Mouse (Mus musculus) limb, embryonic 14.5 days (tissue): ENCODE measurements around the gene Tcl1b5. TPM values are rescaled to one million over a fixed set of nuclear protein-coding genes. Genes with fewer than 3 reads are reported as not detected.
"Not testable (repeated sequence)": the region's sequence is repeated elsewhere in the genome, so short reads cannot be mapped to it uniquely, and the experiment has no call there.

ENCODE experiments used
- ATAC-seq: fragments of 200-750 bp; cut with Nextera tagmentation; 2 replicates; pipeline ENCODE4 v1.8.0; 2017; ENCODE audit warnings: low read depth, moderate number of reproducible peaks, moderate TSS enrichment; ENCODE audit not compliant: low FRiP score
- DNase-seq: peaks from one replicate; pipeline ENCODE4 v3.0.0-alpha.2; 2015; ENCODE audit warnings: low spot score
- H3K27ac ChIP-seq: fragments of 300-500 bp; sonication (generic); replicated peaks from 2 replicates; pipeline ENCODE4 v1.5.1; 2014; ENCODE audit warnings: low read depth, mild to moderate bottlenecking, low read length, moderate library complexity, mixed read lengths
- H3K27me3 ChIP-seq: fragments of 300-500 bp; sonication (generic); 2 replicates; pipeline ENCODE4 v1.6.1; 2014; ENCODE audit warnings: low read length, mixed read lengths; ENCODE audit not compliant: control insufficient read depth, insufficient read depth
- H3K36me3 ChIP-seq: fragments of 300-500 bp; sonication (generic); 2 replicates; pipeline ENCODE4 v1.6.1; 2014; ENCODE audit warnings: mild to moderate bottlenecking, low read length, moderate library complexity, mixed read lengths; ENCODE audit not compliant: control insufficient read depth, insufficient read depth
- H3K4me1 ChIP-seq: fragments of 300-500 bp; sonication (generic); 2 replicates; pipeline ENCODE4 v1.6.1; 2014; ENCODE audit warnings: antibody characterized with exemption, low read length, mixed read lengths; ENCODE audit not compliant: control insufficient read depth, insufficient read depth
- H3K4me2 ChIP-seq: fragments of 300-500 bp; sonication (generic); replicated peaks from 2 replicates; pipeline ENCODE4 v1.6.1; 2014; ENCODE audit warnings: low read depth, mild to moderate bottlenecking, low read length, moderate library complexity; ENCODE audit not compliant: severe bottlenecking
- H3K4me3 ChIP-seq: fragments of 300-500 bp; sonication (generic); replicated peaks from 2 replicates; pipeline ENCODE4 v1.5.1; 2014; ENCODE audit warnings: low read length
- H3K9ac ChIP-seq: fragments of 300-500 bp; sonication (generic); 2 replicates; pipeline ENCODE4 v1.6.1; 2014; ENCODE audit warnings: mild to moderate bottlenecking, low read depth, low read length, moderate library complexity; ENCODE audit not compliant: severe bottlenecking
- H3K9me3 ChIP-seq: fragments of 300-500 bp; sonication (generic); 2 replicates; pipeline ENCODE4 v1.6.1; 2016; ENCODE audit warnings: low read length; ENCODE audit not compliant: control insufficient read depth
- POLR2A ChIP-seq: fragments of 200-500 bp; IDR thresholded peaks from 2 replicates; pipeline ENCODE4 v1.8.0; 2012; ENCODE audit warnings: inconsistent platforms, mild to moderate bottlenecking, moderate library complexity, borderline replicate concordance; ENCODE audit not compliant: insufficient read depth, insufficient read length; ENCODE audit errors: extremely low read depth
- WGBS: fragments of 180-500 bp; shearing (Covaris S2); extraction: QIAGEN DNeasy Blood & Tissue Kit; methylation state at CpG from one replicate; pipeline ENCODE4 v1.1.7; 2014; 5-methylcytosine and 5-hydroxymethylcytosine counted together
- polyA plus RNA-seq, 2 experiments: library from polyadenylated mRNA; depleted of rRNA in 1 of 2; stranded (reverse) in 1 of 2; unstranded in 1 of 2; fragments of >200 nt; fragmentation: Nextera tagmentation in 1 of 2; extraction: Ambion mirVana in 1 of 2; gene quantifications; 2 replicates each; pipeline versions ENCODE4 v1.2.1 to v1.2.3; 2012 to 2014

Gene Tcl1b5
- polyA plus RNA-seq (2012; rRNA removed) (not detected in 2 replicates), polyA plus RNA-seq (2014; fragmentation: Nextera tagmentation; extraction: Ambion mirVana) (not detected in 2 replicates)

DNA sequence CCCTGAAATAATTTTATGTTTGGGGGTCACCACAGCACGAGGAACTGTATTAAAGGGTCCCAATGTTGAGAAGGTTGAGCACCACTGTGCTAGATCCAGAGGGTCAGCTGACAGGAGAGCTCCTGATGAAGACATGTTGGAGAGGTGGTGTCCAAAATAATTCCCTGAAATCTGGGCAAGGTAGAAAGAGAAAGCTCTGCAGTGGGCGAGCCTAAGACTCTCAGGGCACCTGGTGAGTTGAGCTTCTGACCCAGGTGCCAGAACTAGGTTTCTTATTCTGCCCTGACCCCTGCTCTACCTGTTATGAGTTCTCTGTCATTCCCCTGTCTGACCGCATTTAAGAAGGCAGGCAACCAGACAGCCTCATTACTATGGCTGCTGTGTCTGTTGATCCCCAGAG lies at the start of gene Tcl1b5:
Tcl1b5 (plus strand) TSS at position 301 of the 400 bp plus-strand sequence.
- not testable (repeated sequence) for H3K27me3 ChIP-seq, ATAC-seq, H3K4me1 ChIP-seq, H3K36me3 ChIP-seq, H3K4me2 ChIP-seq, H3K27ac ChIP-seq, DNase-seq, H3K9ac ChIP-seq, H3K4me3 ChIP-seq, H3K9me3 ChIP-seq
- 61% methylated on average over 3 of the region's 3 CpGs for WGBS

DNA sequence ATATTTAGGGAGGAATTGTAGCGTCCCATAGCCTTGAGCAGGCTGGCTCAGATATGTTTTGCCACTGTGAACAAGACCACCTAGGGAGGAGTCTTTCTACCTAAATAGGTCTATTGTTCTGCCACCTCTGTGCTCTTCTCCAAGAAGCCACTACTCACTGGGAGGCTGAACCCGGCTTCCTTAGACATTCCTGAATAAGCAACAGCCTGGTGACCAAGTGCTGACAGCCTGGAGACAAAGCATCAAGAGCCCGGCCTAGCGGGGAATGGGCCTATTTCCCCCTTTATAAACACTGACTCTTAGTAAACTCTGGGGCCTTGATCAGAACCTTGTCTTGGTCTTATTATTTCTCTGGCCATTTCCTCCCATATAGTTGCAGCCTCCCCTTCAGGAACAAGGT lies 49.6 kb upstream of the Tcl1b5 start:
- DNase-seq, result no peak
- 77% methylated on average over 4 of the region's 4 CpGs for WGBS
- Histone ChIP-seq H3K27ac (no peak overlapping the region), H3K27me3 (no peaks in the 10 kb centered on the region), H3K4me2 (no peak overlapping the region), H3K4me1 (no peaks in the 10 kb centered on the region), H3K9me3 (no peaks in the 10 kb centered on the region), H3K36me3 (no peaks in the 10 kb centered on the region), H3K4me3 (no peak overlapping the region), H3K9ac (no peak overlapping the region)
- ATAC-seq, result no peak
- no peak for TF ChIP-seq POLR2A

DNA sequence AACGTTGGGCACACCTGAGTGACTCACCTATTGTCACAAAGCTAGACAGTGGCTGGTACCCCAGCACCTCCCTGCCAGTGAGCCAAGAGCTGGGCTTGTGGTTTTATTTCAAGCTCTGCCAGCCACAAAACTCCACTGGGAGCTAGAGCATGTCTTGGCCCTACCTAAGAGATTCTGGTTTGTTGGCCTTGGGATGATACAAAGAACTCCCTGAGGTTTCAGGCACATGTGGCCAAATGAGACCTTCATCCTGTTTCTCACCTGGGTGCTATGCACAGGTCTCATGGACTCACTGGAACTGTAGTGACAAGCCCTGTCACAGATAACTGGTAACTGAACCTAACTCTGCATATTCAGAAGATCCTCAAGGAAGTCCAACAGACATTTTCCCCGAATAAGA lies 48.5 kb upstream of the Tcl1b5 start:
- WGBS, result 88% methylated on average over 2 of the region's 2 CpGs
- DNase-seq (no peak), ATAC-seq (no peak)
- Histone ChIP-seq H3K36me3 (no peaks in the 10 kb centered on the region), H3K4me1 (no peaks in the 10 kb centered on the region), H3K4me2 (no peak overlapping the region), H3K27ac (no peak overlapping the region), H3K4me3 (no peak overlapping the region), H3K9me3 (no peaks in the 10 kb centered on the region), H3K27me3 (no peaks in the 10 kb centered on the region), H3K9ac (no peak overlapping the region)
- TF ChIP-seq POLR2A, result no peak

DNA sequence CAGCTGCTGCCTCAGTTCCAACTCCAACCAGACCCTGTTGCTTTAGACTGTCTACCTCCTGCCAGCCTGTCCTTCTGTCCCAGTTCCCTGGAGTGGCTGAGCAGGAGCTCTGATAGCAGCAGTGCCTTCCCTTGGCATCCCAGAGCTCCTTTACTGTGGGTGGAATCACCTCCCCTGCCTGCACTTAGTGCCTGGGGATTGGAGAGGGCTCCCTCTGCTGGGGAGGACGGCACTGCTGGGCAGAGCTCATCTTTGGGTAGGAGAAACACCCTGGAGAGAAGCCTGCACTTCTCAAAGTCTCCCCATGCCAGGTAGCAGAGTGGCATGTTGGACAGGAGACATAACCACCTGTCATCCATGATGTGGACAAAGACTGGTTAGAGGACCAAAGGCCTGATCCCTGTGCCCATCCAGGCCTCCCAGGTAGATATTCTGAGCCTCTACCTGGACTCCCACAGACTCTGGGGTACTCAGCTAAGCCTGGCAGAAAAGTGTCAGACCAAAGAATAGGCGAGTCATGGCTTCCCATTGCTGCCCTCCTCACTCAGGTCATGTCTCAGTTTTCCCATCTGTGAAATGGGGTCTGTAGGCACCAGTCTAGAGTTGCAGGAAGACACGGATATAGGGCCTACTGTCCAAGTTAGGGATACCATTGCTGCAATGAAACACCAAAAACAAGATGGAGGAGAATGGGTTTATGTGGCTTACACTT lies 46.5 kb upstream of the Tcl1b5 start:
- not testable (repeated sequence) for H3K4me3 ChIP-seq, H3K27ac ChIP-seq, H3K9me3 ChIP-seq, ATAC-seq, H3K27me3 ChIP-seq, H3K36me3 ChIP-seq, H3K4me2 ChIP-seq, DNase-seq, H3K4me1 ChIP-seq, H3K9ac ChIP-seq
- 66% methylated on average over 2 of the region's 3 CpGs for WGBS

DNA sequence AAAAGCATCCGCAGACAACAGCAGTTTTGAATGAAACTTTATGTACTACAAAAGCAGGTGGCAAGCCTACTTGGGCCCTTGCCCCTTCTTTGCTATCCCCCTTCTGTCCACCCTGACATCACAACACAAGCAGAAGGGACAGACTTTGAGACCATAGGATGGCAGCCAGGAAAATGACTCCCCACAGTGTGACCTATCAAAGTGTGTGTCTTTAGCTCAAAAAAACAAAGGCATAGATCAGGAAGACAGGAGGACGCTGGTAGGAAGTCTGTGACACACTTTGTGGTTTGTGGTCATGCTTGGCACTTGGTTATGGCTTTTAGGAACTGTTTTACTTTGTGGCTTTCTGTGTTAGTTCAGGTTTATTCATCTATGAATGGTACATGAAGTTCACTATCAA lies 42.0 kb upstream of the Tcl1b5 start:
- not testable (repeated sequence) for H3K27me3 ChIP-seq, H3K4me1 ChIP-seq, H3K36me3 ChIP-seq, ATAC-seq, H3K9me3 ChIP-seq, DNase-seq, H3K27ac ChIP-seq, H3K4me2 ChIP-seq, H3K4me3 ChIP-seq, H3K9ac ChIP-seq
- 67% methylated on average over 2 of the region's 2 CpGs for WGBS

DNA sequence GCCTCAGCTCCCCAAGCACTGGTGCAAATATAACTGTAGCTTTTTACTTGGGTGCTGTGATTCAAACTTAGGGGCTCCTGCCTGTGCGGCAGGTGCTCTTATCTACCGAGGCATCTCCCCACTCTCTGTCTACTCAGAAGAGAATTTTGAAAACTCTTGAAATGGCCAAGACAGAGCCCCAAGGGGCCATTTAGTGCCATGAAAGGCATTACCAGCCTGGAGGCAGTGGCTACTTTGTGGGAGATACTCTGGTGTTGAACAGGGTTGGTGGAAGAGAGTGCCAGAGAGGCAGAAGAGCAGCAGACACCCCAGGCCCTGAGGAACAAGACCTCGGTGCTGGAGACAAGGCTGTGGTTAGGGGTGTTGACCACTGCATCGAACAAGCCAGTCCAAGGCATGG lies 41.3 kb upstream of the Tcl1b5 start:
- not testable (repeated sequence) for H3K4me3 ChIP-seq, H3K4me2 ChIP-seq, H3K9me3 ChIP-seq, DNase-seq, H3K4me1 ChIP-seq, H3K36me3 ChIP-seq, ATAC-seq, H3K27me3 ChIP-seq, H3K9ac ChIP-seq, H3K27ac ChIP-seq
- WGBS, result 92% methylated on average over 4 of the region's 4 CpGs

DNA sequence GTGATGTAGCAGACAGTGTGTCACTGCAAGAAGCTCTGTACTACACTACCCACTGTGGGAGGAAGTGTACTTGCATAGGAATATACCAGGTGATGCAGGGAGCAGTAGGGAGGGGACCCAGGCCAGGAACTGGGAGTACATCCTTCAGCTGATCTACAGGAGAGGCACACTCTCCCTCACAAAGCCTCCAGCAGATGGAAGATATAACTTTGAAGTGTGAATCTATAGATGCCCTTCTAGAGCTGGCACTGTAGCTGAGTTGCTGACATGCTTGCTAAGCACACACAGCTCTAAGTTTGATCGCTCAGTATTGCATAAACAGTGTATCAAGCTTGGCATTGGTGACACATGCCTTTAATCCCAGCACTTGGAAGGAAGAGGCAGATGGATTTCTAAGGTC lies 38.4 kb upstream of the Tcl1b5 start:
- H3K4me2 ChIP-seq, H3K27ac ChIP-seq, H3K4me1 ChIP-seq, H3K9me3 ChIP-seq, H3K4me3 ChIP-seq, DNase-seq, H3K36me3 ChIP-seq, ATAC-seq, H3K27me3 ChIP-seq, H3K9ac ChIP-seq: not testable (repeated sequence)
- WGBS, result 100% methylated on average over 1 of the region's 1 CpGs
